Mouse (Mus musculus) hindbrain, embryonic 11.5 days (tissue): Measurements from ENCODE around the gene Sugp2. TPM values are rescaled to one million over a fixed set of nuclear protein-coding genes. Genes with fewer than 3 reads are reported as not detected.
A peak's percentile ranks its signal among the peaks of the same experiment; 100 is the strongest.

Source experiments
- ATAC-seq: fragments of 200-750 bp; cut with Nextera tagmentation; 2 replicates; pipeline ENCODE4 v1.8.0; 2017; ENCODE audit warnings: mild to moderate bottlenecking, moderate TSS enrichment, moderate library complexity; ENCODE audit not compliant: low FRiP score
- DNase-seq: peaks from one replicate; pipeline ENCODE4 v3.0.0-alpha.2; 2015; ENCODE audit warnings: low spot score
- H3K27ac ChIP-seq: fragments of 300-500 bp; sonication (generic); 2 replicates; pipeline ENCODE4 v1.5.1; 2014; ENCODE audit warnings: mild to moderate bottlenecking, low read depth, low read length
- H3K27me3 ChIP-seq: fragments of 300-500 bp; sonication (generic); 2 replicates; pipeline ENCODE4 v1.6.1; 2014; ENCODE audit warnings: mild to moderate bottlenecking, low read length, moderate library complexity, mixed read lengths; ENCODE audit not compliant: control insufficient read depth, insufficient read depth
- H3K36me3 ChIP-seq: fragments of 300-500 bp; sonication (generic); 2 replicates; pipeline ENCODE4 v1.6.1; 2014; ENCODE audit warnings: mild to moderate bottlenecking, low read length, moderate library complexity, mixed read lengths; ENCODE audit not compliant: control insufficient read depth, insufficient read depth
- H3K4me1 ChIP-seq: fragments of 300-500 bp; sonication (generic); replicated peaks from 2 replicates; pipeline ENCODE4 v1.6.1; 2014; ENCODE audit warnings: low read length, mixed read lengths; ENCODE audit not compliant: control insufficient read depth, insufficient read depth
- H3K4me2 ChIP-seq: fragments of 300-500 bp; sonication (generic); replicated peaks from 2 replicates; pipeline ENCODE4 v1.6.1; 2014; ENCODE audit warnings: mild to moderate bottlenecking, low read depth, low read length
- H3K4me3 ChIP-seq: fragments of 300-500 bp; sonication (generic); 2 replicates; pipeline ENCODE4 v1.5.1; 2014; ENCODE audit warnings: low read depth, low read length
- H3K9ac ChIP-seq: fragments of 300-500 bp; sonication (generic); 2 replicates; pipeline ENCODE4 v1.6.1; 2014; ENCODE audit warnings: low read depth, low read length
- H3K9me3 ChIP-seq: fragments of 300-500 bp; sonication (generic); 2 replicates; pipeline ENCODE4 v1.6.1; 2016; ENCODE audit warnings: low read length; ENCODE audit not compliant: control insufficient read depth
- whole genome bisulfite sequencing: fragments of 180-500 bp; shearing (Covaris S2); extraction: QIAGEN DNeasy Blood & Tissue Kit; methylation state at CpG from one replicate; pipeline ENCODE4 v1.1.7; 2014; 5-methylcytosine and 5-hydroxymethylcytosine counted together
- polyA plus RNA-seq: library from polyadenylated mRNA; unstranded; fragments of >200 nt; fragmentation: Nextera tagmentation; extraction: Ambion mirVana; gene quantifications from 2 replicates; pipeline ENCODE4 v1.2.1, GENCODE M21; 2014

Gene Sugp2
- polyA plus RNA-seq, 1 experiment from 2014 or later, result 46.8 TPM

- WGBS, result 88% methylated on average over 9 of the region's 9 CpGs
- no peak overlapping the region for H3K4me3 ChIP-seq
- H3K36me3 ChIP-seq, result no peaks in the 10 kb centered on the region; the same call in 1 of the 2 replicates
- no peak overlapping the region for H3K9ac ChIP-seq
- no peak for DNase-seq
- H3K4me2 ChIP-seq, result no peak overlapping the region
- H3K4me1 ChIP-seq, result no peaks in the 10 kb centered on the region
- H3K9me3 ChIP-seq, result no peaks in the 10 kb centered on the region
- no peak overlapping the region for H3K27ac ChIP-seq
- no peaks in the 10 kb centered on the region for H3K27me3 ChIP-seq
- ATAC-seq, result no peak
These were observed 3.2 kb upstream of the Sugp2 start for GRCm38 (mm10) chr8:70230837-70231236.

- Histone ChIP-seq H3K4me1 (no peaks in the 10 kb centered on the region), H3K9ac (peak overlapping the region; percentile 92), H3K4me3 (peak overlapping the region; percentile 81), H3K36me3 (0 out of 2 replicates have a peak, but pooled peaks cover 6% of the 10 kb centered on the region), H3K27ac (no peak overlapping the region), H3K4me2 (peak overlapping the region; percentile 93), H3K9me3 (no peaks in the 10 kb centered on the region), H3K27me3 (no peaks in the 10 kb centered on the region)
- 6% methylated on average over 13 of the region's 13 CpGs for WGBS
- no peak for DNase-seq
- ATAC-seq, result peak; percentile 41
These were observed 420 bp upstream of the Sugp2 start for GRCm38 (mm10) chr8:70233606-70234005.

GRCm38 (mm10) chr8:70234781-70235128, 729 bp downstream of the Sugp2 start:
- peak overlapping the region; percentile 93 for H3K4me2 ChIP-seq
- H3K9me3 ChIP-seq, result no peaks in the 10 kb centered on the region
- no peak for ATAC-seq
- H3K27me3 ChIP-seq, result no peaks in the 10 kb centered on the region
- under 1% methylated on average over 15 of the region's 15 CpGs for WGBS
- peak overlapping the region; percentile 87 for H3K27ac ChIP-seq
- H3K36me3 ChIP-seq, result 0 out of 2 replicates have a peak, but pooled peaks cover 6% of the 10 kb centered on the region
- peak overlapping the region; percentile 92 for H3K9ac ChIP-seq
- peak overlapping the region; percentile 81 for H3K4me3 ChIP-seq
- no peak for DNase-seq
- no peaks in the 10 kb centered on the region for H3K4me1 ChIP-seq

- H3K36me3 ChIP-seq, result peaks cover 13% of the 10 kb centered on the region; the same call in 1 of the 2 replicates
- 96% methylated on average over 2 of the region's 2 CpGs for WGBS
These were observed 3.8 kb downstream of the Sugp2 start for GRCm38 (mm10) chr8:70237842-70238241.

GRCm38 (mm10) chr8:70240642-70241041, 6.6 kb downstream of the Sugp2 start:
- Histone ChIP-seq H3K27me3 (no peaks in the 10 kb centered on the region), H3K4me2 (no peak overlapping the region), H3K9me3 (no peaks in the 10 kb centered on the region), H3K36me3 (peaks cover 18% of the 10 kb centered on the region; the same call in 1 of the 2 replicates), H3K4me3 (no peak overlapping the region), H3K27ac (no peak overlapping the region), H3K4me1 (no peaks in the 10 kb centered on the region), H3K9ac (no peak overlapping the region)
- WGBS, result 91% methylated on average over 5 of the region's 5 CpGs
- DNase-seq (no peak), ATAC-seq (no peak)

More at GRCm38 (mm10) chr8:70237842-70238241, 3.8 kb downstream of the Sugp2 start:
- Histone ChIP-seq H3K4me2 (no peak overlapping the region), H3K9me3 (no peaks in the 10 kb centered on the region), H3K4me3 (no peak overlapping the region), H3K27me3 (no peaks in the 10 kb centered on the region), H3K4me1 (no peaks in the 10 kb centered on the region), H3K9ac (no peak overlapping the region), H3K27ac (no peak overlapping the region)
- DNase-seq (no peak), ATAC-seq (no peak)

GRCm38 (mm10) chr8:70246622-70247021, 12.6 kb downstream of the Sugp2 start:
- H3K4me1 ChIP-seq, result no peaks in the 10 kb centered on the region
- ATAC-seq, result no peak
- H3K36me3 ChIP-seq, result peaks cover 21% of the 10 kb centered on the region

GRCm38 (mm10) chr8:70247841-70248240, 13.8 kb downstream of the Sugp2 start:
- Histone ChIP-seq H3K4me3 (no peak overlapping the region), H3K9ac (no peak overlapping the region), H3K27ac (no peak overlapping the region), H3K36me3 (peaks cover 17% of the 10 kb centered on the region), H3K4me1 (no peaks in the 10 kb centered on the region), H3K9me3 (no peaks in the 10 kb centered on the region), H3K27me3 (no peaks in the 10 kb centered on the region), H3K4me2 (no peak overlapping the region)
- WGBS, result 100% methylated on average over 3 of the region's 3 CpGs
- ATAC-seq (no peak), DNase-seq (no peak)

More at GRCm38 (mm10) chr8:70246622-70247021, 12.6 kb downstream of the Sugp2 start:
- no peak overlapping the region for H3K4me3 ChIP-seq
- H3K9ac ChIP-seq, result peak overlapping the region; percentile 28; the same call in 1 of the 2 replicates
- H3K4me2 ChIP-seq, result no peak overlapping the region
- H3K27me3 ChIP-seq, result no peaks in the 10 kb centered on the region
- DNase-seq, result no peak
- no peaks in the 10 kb centered on the region for H3K9me3 ChIP-seq
- H3K27ac ChIP-seq, result no peak overlapping the region
- WGBS, result 95% methylated on average over 6 of the region's 6 CpGs

- DNase-seq (no peak), ATAC-seq (no peak)
- H3K4me2 ChIP-seq, result no peak overlapping the region
- no peak overlapping the region for H3K4me3 ChIP-seq
- H3K9ac ChIP-seq, result no peak overlapping the region
- H3K9me3 ChIP-seq, result no peaks in the 10 kb centered on the region
- 88% methylated on average over 1 of the region's 1 CpGs for WGBS
- H3K27me3 ChIP-seq, result no peaks in the 10 kb centered on the region
- peaks cover 29% of the 10 kb centered on the region for H3K36me3 ChIP-seq
- H3K4me1 ChIP-seq, result no peaks in the 10 kb centered on the region
- H3K27ac ChIP-seq, result no peak overlapping the region
These were observed 20.6 kb downstream of the Sugp2 start for GRCm38 (mm10) chr8:70254628-70255027.

GRCm38 (mm10) chr8:70257456-70257855, 23.4 kb downstream of the Sugp2 start:
- Histone ChIP-seq H3K27me3 (no peaks in the 10 kb centered on the region), H3K4me1 (no peaks in the 10 kb centered on the region), H3K9me3 (no peaks in the 10 kb centered on the region), H3K4me3 (no peak overlapping the region), H3K36me3 (peaks cover 39% of the 10 kb centered on the region), H3K27ac (no peak overlapping the region), H3K4me2 (no peak overlapping the region), H3K9ac (no peak overlapping the region)
- 73% methylated on average over 3 of the region's 3 CpGs for WGBS
- DNase-seq (no peak), ATAC-seq (no peak)
